Mouse (Mus musculus) neutrophil, adult 5-6 weeks (primary cell): ENCODE results near the gene Fcrl6. TPM values are rescaled to one million over a fixed set of nuclear protein-coding genes. Genes with fewer than 3 reads are reported as not detected.
A peak's percentile ranks its signal among the peaks of the same experiment; 100 is the strongest.

ENCODE experiments used
- ATAC-seq: fragments of 151-379, 151-347 bp; 2 replicates; pipeline ENCODE4 v1.8.0; 2017; ENCODE audit warnings: mild to moderate bottlenecking, moderate TSS enrichment; ENCODE audit not compliant: insufficient number of reproducible peaks, poor library complexity, low FRiP score, severe bottlenecking; ENCODE audit errors: extremely low read depth
- total RNA-seq: library from RNA; stranded (forward); fragments of 200-1000 nt; gene quantifications from 2 replicates; pipeline ENCODE4 v1.2.3, GENCODE M21; 2017

The Fcrl6 gene
- total RNA-seq, 1 experiment from 2014 or later: 0.35 TPM

DNA sequence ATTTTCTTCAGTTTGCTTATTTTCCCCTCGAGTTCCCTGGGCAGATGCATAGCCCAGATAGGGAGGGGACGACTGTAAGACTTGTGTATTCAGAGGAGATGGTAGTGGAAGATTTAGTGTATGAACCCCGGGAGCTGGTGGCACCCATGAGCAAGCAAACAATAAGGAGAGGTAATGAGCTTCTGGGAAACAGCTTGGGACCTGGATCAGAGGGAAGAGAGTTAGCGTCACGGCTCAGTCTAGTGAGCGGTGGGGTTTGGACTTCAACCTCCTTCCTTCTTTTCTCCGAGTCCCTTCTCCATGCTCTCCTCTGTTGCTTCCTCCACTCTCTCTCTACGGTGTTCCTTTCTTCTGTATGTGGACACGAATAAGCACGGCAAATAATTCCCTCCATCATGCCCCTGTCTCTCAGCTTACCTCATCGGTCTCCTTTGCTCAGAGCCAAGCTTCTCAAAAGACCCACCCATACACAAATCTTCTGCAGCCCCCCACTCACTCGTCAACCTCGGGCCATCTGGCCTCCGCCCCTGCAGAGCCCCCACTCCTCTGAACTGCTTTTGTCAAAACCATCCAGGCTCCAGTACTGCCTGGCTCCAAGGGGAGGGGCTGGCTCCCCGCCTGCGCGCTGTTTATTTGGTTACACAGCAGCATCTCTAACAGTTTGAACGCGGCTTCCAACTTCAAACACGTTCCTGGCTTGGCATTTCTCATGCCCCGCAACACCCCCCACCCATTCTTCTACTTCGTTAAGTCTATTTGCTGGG is 14.4 kb upstream of the Fcrl6 start:
- no peak for ATAC-seq

DNA sequence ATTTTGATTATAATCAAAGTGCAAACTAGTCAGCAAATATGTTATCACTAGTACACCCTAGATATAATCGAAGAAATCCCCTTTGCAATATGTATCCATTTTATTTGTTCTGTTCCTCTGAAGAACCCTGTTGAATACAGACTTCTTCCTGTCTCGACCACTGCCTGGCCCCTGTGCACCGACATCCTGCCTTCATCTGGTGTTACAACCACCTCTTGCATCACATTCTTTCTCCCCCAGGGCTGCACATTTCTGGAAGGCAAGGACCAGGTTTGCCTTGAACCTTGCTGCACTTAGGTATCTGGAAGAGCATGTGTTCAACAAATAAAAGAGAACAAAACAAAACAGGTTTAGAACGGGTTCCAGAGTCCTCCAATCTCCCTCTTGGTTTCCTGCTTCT is 13.1 kb upstream of the Fcrl6 start:
- no peak for ATAC-seq

DNA sequence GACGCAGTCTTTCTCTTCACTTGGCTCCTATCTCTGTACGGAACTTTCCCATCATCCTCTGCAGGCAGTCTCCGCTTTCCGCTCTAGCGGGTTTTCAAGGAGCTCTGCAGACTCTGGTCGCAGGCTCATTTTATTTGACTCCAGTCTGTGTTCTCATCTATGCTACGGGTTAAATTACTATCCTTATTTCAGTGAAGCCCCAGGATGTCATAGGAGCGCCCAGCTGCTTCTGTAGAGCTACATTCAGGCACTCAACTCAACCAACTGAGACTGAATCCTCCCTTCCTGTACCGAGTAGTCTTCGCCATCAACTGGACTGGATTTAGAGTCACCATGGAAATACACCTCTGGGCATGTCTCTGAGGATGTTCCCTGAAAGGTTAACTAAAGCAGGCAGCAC is 12.3 kb upstream of the Fcrl6 start:
- ATAC-seq: no peak

DNA sequence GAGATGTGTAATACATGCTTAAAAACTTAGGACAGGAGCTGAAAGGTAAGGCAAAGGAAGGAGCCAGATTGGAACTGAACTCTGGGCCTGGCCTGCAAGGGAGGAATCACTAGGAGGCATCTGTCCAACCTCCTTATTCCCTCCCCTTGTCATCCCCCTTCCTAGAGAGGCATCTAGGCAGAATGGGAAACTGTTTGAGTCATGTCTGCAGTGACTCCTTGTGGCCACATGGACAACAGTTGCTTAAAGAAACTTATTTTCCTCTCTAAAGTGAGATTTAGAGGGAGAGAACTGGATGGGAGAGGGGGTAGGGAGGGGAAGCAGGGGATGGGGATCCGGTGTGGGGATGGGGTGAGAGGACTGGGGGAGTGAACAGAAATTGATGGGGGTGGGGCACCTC is 10.4 kb upstream of the Fcrl6 start:
- no peak for ATAC-seq

DNA sequence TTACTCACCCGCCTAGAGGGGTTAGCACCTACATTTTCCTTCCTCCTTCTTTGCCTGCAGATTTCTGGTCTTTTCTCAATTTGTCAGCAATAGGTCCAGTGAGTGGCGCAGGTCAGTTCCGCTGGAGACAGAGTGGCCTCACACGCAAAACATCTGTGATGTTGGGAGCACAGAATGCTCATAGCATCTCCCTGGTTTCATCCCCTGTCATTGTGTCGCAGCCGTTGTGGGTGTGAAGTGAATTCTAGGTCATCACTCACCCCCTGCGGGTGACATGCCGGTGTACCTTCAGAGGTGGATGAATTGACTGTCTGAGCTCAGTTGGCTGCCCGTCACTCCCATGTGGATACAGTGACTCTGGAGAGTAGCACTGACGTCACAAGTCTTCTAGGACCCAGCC is 9.0 kb upstream of the Fcrl6 start:
- no peak for ATAC-seq

DNA sequence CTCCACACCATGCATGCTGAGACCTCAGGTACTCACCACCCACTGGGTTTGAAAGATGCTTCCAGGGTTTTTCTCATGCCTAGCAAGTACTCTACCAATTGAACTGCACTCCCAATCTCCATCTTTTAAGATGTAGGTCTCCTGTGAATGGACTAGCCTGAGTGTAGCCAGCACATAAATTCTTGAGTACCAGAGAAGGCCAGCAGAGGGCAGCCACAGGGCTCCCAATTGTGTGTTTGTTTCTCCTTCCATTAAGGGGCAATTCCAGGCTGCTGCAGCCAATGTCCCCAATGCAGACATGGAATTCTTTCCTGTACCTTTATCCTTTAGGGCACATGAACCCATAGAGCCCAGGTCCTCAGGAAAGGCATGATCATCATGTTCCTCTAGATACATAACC is 7.9 kb downstream of the Fcrl6 start:
- 0 out of 2 replicates have a peak, but pooled peaks have one; percentile 33 for ATAC-seq

DNA sequence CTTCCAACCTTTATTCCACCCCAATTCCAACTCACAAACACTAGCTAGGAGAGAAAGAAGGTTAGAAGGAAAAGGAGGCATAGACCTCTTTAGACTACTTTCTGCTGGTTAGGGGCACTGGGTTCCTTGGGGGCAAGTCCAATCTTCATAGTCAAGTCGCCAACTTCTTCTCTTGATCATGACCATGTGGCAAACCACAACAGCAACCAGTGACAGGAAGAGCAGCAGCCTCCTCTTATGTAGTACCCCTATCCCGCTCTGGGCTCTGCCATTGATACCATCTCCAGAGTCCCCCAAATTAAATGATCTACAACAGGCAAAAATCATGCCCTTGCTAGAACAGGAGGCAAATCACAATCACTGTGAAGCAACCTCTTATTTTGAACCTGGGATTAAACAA is 8.4 kb downstream of the Fcrl6 start:
- no peak for ATAC-seq

DNA sequence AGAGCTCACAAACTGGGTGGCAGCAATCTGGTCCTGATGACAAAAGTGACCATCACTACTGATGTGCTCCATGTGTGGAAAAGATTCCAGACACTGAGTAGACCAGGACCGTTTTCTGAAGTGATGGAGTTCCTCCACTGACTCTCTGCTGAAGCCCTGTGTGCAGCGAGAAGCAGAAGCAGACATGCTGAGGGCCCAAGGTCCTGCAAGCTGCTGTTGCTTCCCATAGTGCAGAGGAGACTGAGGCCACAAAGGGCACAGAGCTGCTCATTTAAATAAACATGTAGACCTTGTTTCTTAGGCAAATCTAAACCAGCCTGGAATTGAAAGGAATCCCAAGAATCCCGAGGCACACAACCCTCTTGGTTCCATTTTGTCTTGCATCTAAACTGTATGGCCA is 9.0 kb downstream of the Fcrl6 start:
- no peak for ATAC-seq

DNA sequence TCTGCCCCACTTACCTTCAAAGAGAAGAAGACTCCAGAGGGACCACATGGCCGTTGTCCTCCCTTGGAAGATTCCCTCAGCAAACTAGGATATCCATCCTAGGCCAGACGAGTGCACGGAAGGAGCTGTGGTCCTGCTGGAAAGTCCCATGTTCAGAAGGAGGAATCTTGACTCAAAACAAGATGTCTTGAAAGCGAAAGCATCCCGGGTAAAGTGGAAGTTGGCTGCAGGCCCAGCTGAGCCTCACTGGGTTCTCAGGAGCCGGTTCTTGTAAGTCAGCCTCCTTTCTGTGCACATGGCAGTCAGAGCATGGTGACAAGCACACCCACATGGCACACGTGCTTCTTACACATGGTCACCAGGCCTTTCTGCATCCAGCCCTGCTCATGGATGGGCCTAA is 12.0 kb downstream of the Fcrl6 start, which contains the start of gene Slamf8:
Gene Slamf8 (minus strand): TSS at position 184 of the 400 bp plus-strand sequence.
- ATAC-seq: no peak

DNA sequence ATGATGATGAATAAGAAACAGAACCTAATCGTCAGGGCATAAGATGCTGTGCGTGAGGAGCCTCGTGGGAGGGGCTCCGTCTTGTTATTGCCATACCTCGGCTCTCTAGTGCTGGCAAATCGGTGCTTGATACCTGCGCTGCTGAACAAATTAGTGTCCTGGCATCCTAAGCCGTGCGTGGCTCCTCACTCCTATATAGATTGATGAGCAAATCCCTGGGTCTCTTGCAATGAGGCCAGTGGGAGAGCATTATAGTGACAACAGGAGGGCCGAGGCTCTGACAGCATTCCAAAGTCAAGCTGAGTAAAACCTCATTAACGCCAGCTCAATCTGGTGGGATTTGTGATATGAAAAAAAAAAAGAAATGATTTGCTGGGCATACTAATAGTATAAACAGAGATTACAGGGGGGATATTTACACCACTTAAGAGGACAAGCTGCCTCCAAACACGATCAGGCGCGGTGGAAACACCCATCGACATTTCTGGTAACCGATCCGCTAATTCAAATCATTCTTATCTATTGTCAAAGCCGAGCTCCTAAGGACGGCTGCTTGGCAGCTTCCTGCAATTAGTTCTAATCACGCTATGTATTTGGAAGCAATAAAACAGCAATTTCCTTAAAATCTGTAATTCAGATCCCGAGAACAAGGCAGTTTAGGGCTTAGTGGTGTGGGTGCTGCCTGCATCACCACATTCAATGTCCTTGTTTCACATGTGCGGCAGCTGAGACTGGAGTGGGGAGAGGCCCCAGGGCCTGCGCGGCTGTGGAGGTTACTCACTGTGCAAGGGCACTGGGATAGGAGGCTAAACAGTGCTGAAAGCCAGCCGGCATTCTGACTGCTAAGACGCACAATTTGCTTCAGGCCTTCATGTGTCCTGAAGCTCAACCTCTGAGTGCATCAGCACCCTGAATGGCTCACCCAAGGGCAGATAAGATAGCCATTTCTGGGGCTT is 16.5 kb downstream of the Fcrl6 start:
- no peak for ATAC-seq

DNA sequence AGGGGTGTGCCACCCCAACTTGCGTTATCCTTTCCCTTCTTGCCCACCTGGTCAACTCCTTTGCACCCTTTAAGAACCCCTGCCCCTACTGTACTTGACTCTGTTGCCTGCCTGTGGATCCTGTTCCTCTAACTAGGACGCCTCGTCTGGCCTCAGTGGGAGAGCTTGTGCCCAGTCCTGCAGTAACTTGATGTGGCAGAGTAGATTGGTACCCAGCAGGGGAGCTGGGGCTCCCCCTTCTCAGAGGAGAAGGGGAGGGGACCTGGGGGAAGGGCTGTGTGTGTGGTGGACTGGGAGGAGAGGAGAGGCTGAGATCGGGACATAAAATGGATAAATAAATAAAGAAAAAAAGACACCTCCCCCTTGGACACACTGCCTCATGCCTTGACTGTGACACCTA is 17.3 kb downstream of the Fcrl6 start:
- ATAC-seq: no peak

DNA sequence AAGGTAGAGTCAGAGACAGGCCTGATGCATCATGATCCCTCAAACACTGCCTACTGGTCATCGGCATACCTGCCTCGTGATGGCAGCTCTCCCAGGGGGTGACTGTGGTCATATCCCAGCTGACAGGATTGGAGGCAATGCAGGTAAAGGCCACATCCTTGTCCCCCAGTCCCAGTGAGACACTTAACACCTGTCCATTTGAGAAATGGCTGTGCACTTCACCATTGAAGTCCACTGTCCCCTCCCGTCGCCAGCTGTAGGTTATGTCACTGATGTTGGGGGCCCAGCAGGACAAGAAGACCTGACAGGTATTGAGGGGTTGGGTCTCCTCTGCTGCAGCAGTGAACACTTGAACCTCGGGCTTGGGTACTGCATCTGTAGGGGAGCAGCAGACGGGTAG is 18.1 kb downstream of the Fcrl6 start:
- no peak for ATAC-seq

DNA sequence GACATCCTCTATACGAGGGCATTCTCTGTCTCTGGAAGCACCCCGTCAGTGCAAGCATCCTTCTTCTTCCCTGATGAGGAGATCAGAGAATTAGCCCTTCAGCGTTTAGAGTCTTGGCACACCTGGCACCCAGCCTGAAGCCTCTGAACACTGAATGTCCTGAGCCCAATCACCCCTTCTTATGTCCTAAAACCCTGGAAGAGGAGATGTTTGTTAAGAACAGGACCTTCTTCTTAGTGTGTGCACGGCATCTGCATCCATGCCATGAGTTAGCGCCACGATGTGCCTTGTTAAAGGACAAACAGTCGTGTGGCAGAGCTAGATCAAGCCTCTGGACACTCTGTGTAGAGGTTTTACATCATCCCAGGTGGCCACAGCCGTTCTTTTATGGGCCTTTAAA is 19.9 kb downstream of the Fcrl6 start:
- ATAC-seq: no peak

DNA sequence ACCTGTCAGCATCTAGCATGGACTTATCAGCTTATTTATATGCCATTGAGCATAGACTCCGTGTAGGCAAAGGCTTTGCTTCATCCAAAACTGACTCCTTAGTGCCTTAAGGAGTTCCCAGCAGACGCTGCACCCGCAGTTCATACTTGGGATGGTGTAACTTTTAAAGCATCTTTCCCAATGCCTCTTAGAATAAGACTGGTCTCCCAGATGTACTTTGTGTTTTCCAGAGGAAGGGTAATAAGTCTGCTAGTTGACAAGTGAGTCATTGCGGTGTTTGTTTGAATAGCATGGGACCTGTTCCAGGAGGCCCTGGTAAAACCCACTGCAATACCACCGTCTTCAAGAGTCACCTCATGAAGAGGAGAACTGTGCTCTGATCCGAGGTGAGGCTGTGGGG is 22.2 kb downstream of the Fcrl6 start:
- no peak for ATAC-seq

DNA sequence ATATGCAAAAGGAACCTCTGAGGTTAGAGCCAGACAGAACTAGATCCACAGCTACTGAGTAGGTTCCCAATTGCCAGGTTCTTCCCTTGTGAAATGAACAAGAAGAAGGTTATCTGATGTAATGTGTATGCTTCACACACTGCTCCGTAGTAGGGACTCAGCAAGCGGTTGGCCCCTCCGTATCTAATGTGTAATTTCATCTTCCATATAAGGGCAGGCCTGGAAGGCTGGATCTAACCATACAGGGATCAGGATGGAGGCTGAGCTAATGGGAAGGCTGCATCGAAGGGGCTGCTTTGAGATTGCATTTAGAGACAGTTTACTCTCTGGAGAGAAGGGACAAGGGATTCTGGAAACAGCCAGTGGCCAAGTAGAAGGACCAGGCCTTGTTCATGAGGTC is 34.6 kb downstream of the Fcrl6 start:
- ATAC-seq: no peak

DNA sequence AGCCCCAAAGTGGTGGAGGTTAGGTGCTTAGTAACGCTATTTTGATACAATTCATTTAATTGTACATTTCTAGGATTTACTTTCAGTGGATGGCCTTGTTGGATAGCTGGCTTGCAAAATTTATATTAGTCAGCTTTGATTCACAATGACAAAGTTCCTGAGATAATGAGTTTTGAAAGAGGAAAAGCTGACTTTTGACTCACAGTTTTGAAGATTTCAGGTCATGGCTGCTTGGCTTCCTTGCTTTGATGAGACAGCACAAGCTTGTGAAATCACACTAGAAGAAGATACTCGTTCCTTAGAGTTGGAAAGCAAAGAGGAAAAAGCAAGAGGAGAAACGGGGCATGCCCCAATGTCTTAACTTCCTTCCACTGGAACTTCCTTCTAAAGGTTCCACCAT is 36.2 kb downstream of the Fcrl6 start:
- ATAC-seq: no peak

DNA sequence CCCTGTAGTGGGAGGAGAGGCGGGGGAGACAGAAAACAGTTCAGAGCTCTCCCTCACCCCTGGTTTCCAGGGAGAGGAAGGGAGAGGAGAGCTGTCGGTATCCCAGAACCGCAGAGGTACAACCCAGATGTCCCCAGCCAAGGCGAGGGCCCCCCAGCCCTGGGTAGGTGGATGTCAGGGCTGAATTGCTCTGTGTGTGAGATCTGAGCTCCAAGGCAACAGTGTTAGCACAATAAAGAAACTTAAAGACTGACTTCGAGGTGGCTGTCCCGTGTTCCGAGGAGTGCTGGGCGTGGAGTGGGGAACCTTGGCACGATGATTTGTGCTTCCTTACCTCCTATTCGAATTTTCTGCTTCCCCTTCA is 38.9 kb downstream of the Fcrl6 start:
- ATAC-seq: no peak

DNA sequence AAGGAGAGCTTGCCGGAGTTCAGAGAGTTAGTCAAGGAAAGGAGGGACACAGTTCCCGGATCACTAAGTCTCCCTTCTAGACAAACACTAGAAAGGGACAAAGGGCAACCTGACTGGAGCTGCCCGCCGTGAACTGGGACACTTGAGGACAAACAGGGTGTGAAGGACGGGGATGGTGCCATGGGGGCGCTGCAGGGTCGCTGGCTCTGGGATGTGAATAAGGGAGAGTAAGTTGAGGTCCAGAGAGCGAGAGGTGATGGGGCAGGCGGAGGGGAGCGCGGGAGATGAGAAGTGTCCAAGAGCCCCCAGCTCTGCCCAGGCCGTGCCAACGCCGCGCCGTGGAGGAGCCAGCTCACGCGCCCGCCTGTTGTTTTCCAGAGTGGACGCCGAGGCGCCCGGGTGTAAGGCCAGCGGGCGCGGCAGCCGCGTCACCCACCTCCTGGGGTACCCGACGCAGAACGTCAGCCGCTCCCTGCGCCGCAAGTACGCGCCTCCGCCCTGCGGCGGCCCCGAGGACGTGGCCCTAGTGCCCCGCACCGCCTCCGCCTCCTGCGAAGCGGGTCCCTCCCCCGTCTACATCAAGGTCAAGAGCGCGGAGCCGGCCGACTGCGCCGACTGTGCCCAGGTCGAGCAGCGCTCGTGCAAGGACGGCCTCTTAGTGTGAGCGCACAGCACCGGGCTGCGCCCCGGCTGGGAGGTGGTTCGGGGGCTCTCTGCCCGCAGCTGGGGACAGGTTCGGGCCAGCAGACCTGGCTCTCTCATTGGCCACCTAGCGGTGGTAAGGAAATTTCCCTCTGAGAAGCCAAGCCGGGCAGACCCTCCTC is 39.5 kb downstream of the Fcrl6 start:
- peak; percentile 69 for ATAC-seq

DNA sequence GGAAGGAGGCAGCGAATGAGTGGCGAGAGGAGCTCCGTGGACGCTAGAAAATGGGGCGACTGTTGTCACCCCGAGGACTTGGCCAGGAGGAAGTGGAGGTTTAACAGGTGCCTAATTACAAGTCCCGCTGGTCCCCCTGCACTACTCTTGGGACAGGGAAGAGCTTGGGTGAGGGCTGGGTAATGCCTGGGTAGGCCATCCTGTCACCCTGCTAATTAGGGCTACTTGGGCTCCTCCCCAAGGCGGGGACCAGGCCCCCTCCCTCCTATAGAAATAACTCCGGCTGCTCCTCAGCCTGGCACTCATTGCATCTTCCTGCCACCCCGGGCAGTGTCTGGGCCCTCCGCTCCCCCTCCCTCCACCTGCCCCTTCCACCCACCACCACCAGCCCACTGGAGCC is 46.7 kb downstream of the Fcrl6 start, which contains the start of gene Vsig8:
Gene Vsig8 (plus strand): TSS at position 301 of the 400 bp plus-strand sequence.
- ATAC-seq: no peak
